Mouse (Mus musculus) hindbrain, embryonic 11.5 days (tissue): ENCODE data around the gene Wiz. TPM values are rescaled to one million over a fixed set of nuclear protein-coding genes. Genes with fewer than 3 reads are reported as not detected.

ENCODE experiments used
- ATAC-seq: fragments of 200-750 bp; cut with Nextera tagmentation; 2 replicates; pipeline ENCODE4 v1.8.0; 2017; ENCODE audit warnings: mild to moderate bottlenecking, moderate TSS enrichment, moderate library complexity; ENCODE audit not compliant: low FRiP score
- DNase-seq: peaks from one replicate; pipeline ENCODE4 v3.0.0-alpha.2; 2015; ENCODE audit warnings: low spot score
- H3K27ac ChIP-seq: fragments of 300-500 bp; sonication (generic); 2 replicates; pipeline ENCODE4 v1.5.1; 2014; ENCODE audit warnings: mild to moderate bottlenecking, low read depth, low read length
- H3K27me3 ChIP-seq: fragments of 300-500 bp; sonication (generic); 2 replicates; pipeline ENCODE4 v1.6.1; 2014; ENCODE audit warnings: mild to moderate bottlenecking, low read length, moderate library complexity, mixed read lengths; ENCODE audit not compliant: control insufficient read depth, insufficient read depth
- H3K36me3 ChIP-seq: fragments of 300-500 bp; sonication (generic); 2 replicates; pipeline ENCODE4 v1.6.1; 2014; ENCODE audit warnings: mild to moderate bottlenecking, low read length, moderate library complexity, mixed read lengths; ENCODE audit not compliant: control insufficient read depth, insufficient read depth
- H3K4me1 ChIP-seq: fragments of 300-500 bp; sonication (generic); replicated peaks from 2 replicates; pipeline ENCODE4 v1.6.1; 2014; ENCODE audit warnings: low read length, mixed read lengths; ENCODE audit not compliant: control insufficient read depth, insufficient read depth
- H3K4me2 ChIP-seq: fragments of 300-500 bp; sonication (generic); replicated peaks from 2 replicates; pipeline ENCODE4 v1.6.1; 2014; ENCODE audit warnings: mild to moderate bottlenecking, low read depth, low read length
- H3K4me3 ChIP-seq: fragments of 300-500 bp; sonication (generic); 2 replicates; pipeline ENCODE4 v1.5.1; 2014; ENCODE audit warnings: low read depth, low read length
- H3K9ac ChIP-seq: fragments of 300-500 bp; sonication (generic); 2 replicates; pipeline ENCODE4 v1.6.1; 2014; ENCODE audit warnings: low read depth, low read length
- H3K9me3 ChIP-seq: fragments of 300-500 bp; sonication (generic); 2 replicates; pipeline ENCODE4 v1.6.1; 2016; ENCODE audit warnings: low read length; ENCODE audit not compliant: control insufficient read depth
- WGBS: fragments of 180-500 bp; shearing (Covaris S2); extraction: QIAGEN DNeasy Blood & Tissue Kit; methylation state at CpG from one replicate; pipeline ENCODE4 v1.1.7; 2014; 5-methylcytosine and 5-hydroxymethylcytosine counted together
- polyA plus RNA-seq: library from polyadenylated mRNA; unstranded; fragments of >200 nt; fragmentation: Nextera tagmentation; extraction: Ambion mirVana; gene quantifications from 2 replicates; pipeline ENCODE4 v1.2.1, GENCODE M21; 2014

Wiz gene
- polyA plus RNA-seq = 27.8 and 33.0 TPM in 2 replicates

GRCm38 (mm10) chr17:32389101-32389659 lies at the start of gene Wiz:
Gene Wiz, minus strand, starts transcription at chr17:32389439.
- H3K27ac ChIP-seq = peak within 1 kb of the TSS; percentile 61
- H3K4me1 ChIP-seq = 0 out of 2 replicates have a peak, but pooled peaks cover 3% of the 10 kb centered on the region
- peaks cover 27% of the 10 kb centered on the region for H3K27me3 ChIP-seq
- DNase-seq (peak; percentile 93), ATAC-seq (peak; percentile 88)
- H3K9me3 ChIP-seq = no peaks in the 10 kb centered on the region
- H3K36me3 ChIP-seq = no peaks in the 10 kb centered on the region
- WGBS = 0% methylated on average over 13 of the region's 44 CpGs
- peak within 1 kb of the TSS; percentile 95 for H3K4me2 ChIP-seq
- peak within 1 kb of the TSS; percentile 77 for H3K4me3 ChIP-seq
- peak within 1 kb of the TSS; percentile 81 for H3K9ac ChIP-seq

GRCm38 (mm10) chr17:32437106-32437505 lies 47.9 kb upstream of the Wiz start:
- no peak overlapping the region for H3K4me3 ChIP-seq
- H3K4me2 ChIP-seq = no peak overlapping the region
- DNase-seq (no peak), ATAC-seq (no peak)
- WGBS = 97% methylated on average over 4 of the region's 4 CpGs
- no peaks in the 10 kb centered on the region for H3K27me3 ChIP-seq
- H3K27ac ChIP-seq = no peak overlapping the region
- H3K9me3 ChIP-seq = no peaks in the 10 kb centered on the region
- H3K4me1 ChIP-seq = no peaks in the 10 kb centered on the region
- no peak overlapping the region for H3K9ac ChIP-seq
- no peaks in the 10 kb centered on the region for H3K36me3 ChIP-seq

DNA sequence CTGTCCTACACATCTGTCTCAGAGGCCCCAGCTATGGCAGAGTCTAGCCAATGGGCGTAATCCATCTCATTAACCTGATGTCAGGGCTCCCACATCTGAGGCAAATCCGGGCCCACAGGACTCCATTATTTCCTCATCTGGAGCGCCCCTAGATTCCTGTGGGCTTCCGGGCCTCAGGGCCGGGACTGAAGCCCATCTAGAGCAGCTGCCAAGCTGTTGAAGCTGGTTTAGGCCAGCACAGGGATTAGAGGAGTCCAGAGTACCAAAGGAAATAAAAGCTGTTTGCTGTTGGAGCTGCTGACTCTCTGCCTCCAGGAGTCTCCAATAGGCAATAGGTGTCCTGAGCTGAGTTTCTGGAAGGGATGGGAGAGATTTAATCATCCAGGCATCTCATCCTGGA lies 45.9 kb upstream of the Wiz start:
- no peaks in the 10 kb centered on the region for H3K9me3 ChIP-seq
- no peak overlapping the region for H3K27ac ChIP-seq
- no peak overlapping the region for H3K9ac ChIP-seq
- H3K4me3 ChIP-seq = no peak overlapping the region
- ATAC-seq (no peak), DNase-seq (no peak)
- H3K36me3 ChIP-seq = no peaks in the 10 kb centered on the region
- 76% methylated on average over 5 of the region's 5 CpGs for WGBS
- H3K4me2 ChIP-seq = no peak overlapping the region
- no peaks in the 10 kb centered on the region for H3K27me3 ChIP-seq
- no peaks in the 10 kb centered on the region for H3K4me1 ChIP-seq

DNA sequence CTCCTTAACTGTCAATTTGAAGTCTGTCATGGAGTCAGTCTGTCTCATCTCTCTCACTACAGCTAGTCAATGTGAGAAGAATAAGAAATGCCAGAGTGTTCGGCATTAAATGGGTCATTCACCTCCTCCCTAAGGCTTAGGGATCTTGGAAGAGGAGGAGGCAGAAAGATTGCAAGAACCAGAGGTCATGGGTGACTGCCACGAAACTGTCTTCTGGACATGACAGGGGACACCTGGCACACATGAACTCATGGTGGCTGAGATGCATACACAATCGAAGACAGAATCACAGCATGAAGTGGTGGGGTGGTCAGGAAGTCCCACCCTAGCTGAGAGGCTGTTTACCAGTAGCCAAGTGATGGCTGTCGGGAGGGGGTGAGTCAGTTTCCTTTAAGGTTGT lies 45.1 kb upstream of the Wiz start:
- no peak overlapping the region for H3K27ac ChIP-seq
- H3K4me2 ChIP-seq = no peak overlapping the region
- H3K27me3 ChIP-seq = no peaks in the 10 kb centered on the region
- WGBS = 77% methylated on average over 4 of the region's 4 CpGs
- no peaks in the 10 kb centered on the region for H3K9me3 ChIP-seq
- H3K4me3 ChIP-seq = no peak overlapping the region
- no peak overlapping the region for H3K9ac ChIP-seq
- DNase-seq = no peak
- no peak for ATAC-seq
- H3K36me3 ChIP-seq = no peaks in the 10 kb centered on the region
- H3K4me1 ChIP-seq = no peaks in the 10 kb centered on the region

DNA sequence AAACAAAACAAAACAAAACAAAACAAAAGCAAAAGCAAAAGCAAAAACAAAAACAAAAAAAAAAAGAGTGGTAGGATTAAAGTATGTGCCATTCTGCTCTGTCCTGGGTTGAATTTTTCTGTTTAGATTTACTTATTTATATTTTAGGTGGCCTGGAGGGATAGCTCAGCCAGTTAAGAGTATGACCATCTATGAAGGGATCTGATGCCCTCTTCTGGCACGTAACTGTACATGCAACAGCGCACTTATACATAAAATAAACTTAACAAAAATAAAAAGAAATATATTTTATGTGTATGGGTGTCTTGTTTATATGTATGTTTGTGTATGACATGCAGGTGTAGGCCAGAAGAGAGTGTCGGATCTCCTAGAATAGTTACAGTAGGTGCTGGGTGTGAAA lies 42.7 kb upstream of the Wiz start:
- H3K36me3 ChIP-seq = no peaks in the 10 kb centered on the region
- H3K9ac ChIP-seq = no peak overlapping the region
- H3K27ac ChIP-seq = no peak overlapping the region
- DNase-seq (peak; percentile 14), ATAC-seq (no peak)
- no peaks in the 10 kb centered on the region for H3K27me3 ChIP-seq
- H3K9me3 ChIP-seq = no peaks in the 10 kb centered on the region
- no peaks in the 10 kb centered on the region for H3K4me1 ChIP-seq
- no peak overlapping the region for H3K4me2 ChIP-seq
- H3K4me3 ChIP-seq = no peak overlapping the region
- 68% methylated on average over 3 of the region's 3 CpGs for WGBS

- no peak overlapping the region for H3K4me3 ChIP-seq
- H3K4me1 ChIP-seq = no peaks in the 10 kb centered on the region
- H3K27ac ChIP-seq = no peak overlapping the region
- no peak for DNase-seq
- ATAC-seq = no peak
- H3K9ac ChIP-seq = no peak overlapping the region
- H3K36me3 ChIP-seq = no peaks in the 10 kb centered on the region
- no peaks in the 10 kb centered on the region for H3K9me3 ChIP-seq
- no peak overlapping the region for H3K4me2 ChIP-seq
- no peaks in the 10 kb centered on the region for H3K27me3 ChIP-seq
Measured at GRCm38 (mm10) chr17:32426610-32427009, 37.4 kb upstream of the Wiz start.

- H3K4me2 ChIP-seq = no peak within 1 kb of the TSS
- WGBS = 82% methylated on average over 2 of the region's 2 CpGs
- no peaks in the 10 kb centered on the region for H3K9me3 ChIP-seq
- ATAC-seq = no peak
- no peak for DNase-seq
- H3K27ac ChIP-seq = no peak within 1 kb of the TSS
- no peak within 1 kb of the TSS for H3K4me3 ChIP-seq
- no peak within 1 kb of the TSS for H3K9ac ChIP-seq
- H3K36me3 ChIP-seq = no peaks in the 10 kb centered on the region
- H3K4me1 ChIP-seq = no peaks in the 10 kb centered on the region
- H3K27me3 ChIP-seq = no peaks in the 10 kb centered on the region
Measured at GRCm38 (mm10) chr17:32424034-32424433, 34.8 kb upstream of the Wiz start, which contains the start of gene Pglyrp2. Gene Pglyrp2, minus strand, starts transcription at chr17:32424167.

- ATAC-seq = no peak
- H3K36me3 ChIP-seq = no peaks in the 10 kb centered on the region
- no peak overlapping the region for H3K27ac ChIP-seq
- no peaks in the 10 kb centered on the region for H3K9me3 ChIP-seq
- H3K9ac ChIP-seq = no peak overlapping the region
- 0 out of 2 replicates have a peak, but pooled peaks cover 2% of the 10 kb centered on the region for H3K27me3 ChIP-seq
- no peaks in the 10 kb centered on the region for H3K4me1 ChIP-seq
- H3K4me2 ChIP-seq = no peak overlapping the region
- no peak overlapping the region for H3K4me3 ChIP-seq
- WGBS = 83% methylated on average over 8 of the region's 8 CpGs
- no peak for DNase-seq
Measured at GRCm38 (mm10) chr17:32420781-32421180, 31.5 kb upstream of the Wiz start.

DNA sequence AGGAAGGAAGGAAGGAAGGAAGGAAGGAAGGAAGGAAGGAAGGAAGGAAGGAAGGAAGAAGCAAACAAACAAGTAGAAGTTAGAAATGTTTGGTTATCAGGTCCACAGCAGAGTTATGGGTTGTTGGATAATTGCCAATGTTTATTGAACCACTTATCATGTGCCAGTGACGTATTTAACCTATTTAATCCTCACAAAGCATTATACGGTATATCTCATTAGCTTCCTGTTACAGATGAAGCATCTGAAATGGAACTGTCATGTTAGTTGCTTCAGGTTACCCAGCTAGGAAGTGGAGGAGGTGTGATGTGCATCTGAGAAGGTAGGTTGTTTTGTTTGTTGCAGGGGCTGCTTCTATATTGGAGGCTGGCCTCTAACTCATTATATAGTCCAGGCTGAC lies 30.8 kb upstream of the Wiz start:
- WGBS = 91% methylated on average over 2 of the region's 2 CpGs
- H3K9ac ChIP-seq = no peak overlapping the region
- no peaks in the 10 kb centered on the region for H3K9me3 ChIP-seq
- H3K4me3 ChIP-seq = no peak overlapping the region
- ATAC-seq (no peak), DNase-seq (no peak)
- no peak overlapping the region for H3K4me2 ChIP-seq
- H3K4me1 ChIP-seq = no peaks in the 10 kb centered on the region
- no peak overlapping the region for H3K27ac ChIP-seq
- H3K36me3 ChIP-seq = no peaks in the 10 kb centered on the region
- 0 out of 2 replicates have a peak, but pooled peaks cover 2% of the 10 kb centered on the region for H3K27me3 ChIP-seq
